Mouse (Mus musculus): ENCODE data around the gene Fyco1.
"Not testable (repeated sequence)": the region's sequence is repeated elsewhere in the genome, so short reads cannot be mapped to it uniquely, and the experiment has no call there.

Gene Fyco1

DNA sequence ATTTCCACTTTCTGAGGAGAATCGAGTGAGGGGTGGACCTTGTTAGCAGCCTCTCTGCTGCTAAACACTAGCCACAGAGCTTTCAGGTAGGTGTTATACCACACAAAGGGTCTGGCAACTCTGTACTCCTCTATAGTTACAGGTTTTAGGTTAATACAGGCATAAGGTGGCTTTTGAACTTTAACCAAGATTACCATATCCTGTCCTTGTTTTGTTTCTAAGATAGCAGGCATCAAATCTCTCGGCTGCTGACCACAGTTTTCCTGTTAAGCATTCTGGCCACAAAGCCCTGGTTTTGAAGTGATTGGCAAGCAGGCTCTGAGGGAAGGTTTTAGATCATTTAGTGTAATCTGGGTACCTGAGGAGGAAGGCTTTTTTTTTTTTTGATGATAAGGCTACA lies 37.4 kb downstream of the Fyco1 start:
- DNase-seq = no peak

DNA sequence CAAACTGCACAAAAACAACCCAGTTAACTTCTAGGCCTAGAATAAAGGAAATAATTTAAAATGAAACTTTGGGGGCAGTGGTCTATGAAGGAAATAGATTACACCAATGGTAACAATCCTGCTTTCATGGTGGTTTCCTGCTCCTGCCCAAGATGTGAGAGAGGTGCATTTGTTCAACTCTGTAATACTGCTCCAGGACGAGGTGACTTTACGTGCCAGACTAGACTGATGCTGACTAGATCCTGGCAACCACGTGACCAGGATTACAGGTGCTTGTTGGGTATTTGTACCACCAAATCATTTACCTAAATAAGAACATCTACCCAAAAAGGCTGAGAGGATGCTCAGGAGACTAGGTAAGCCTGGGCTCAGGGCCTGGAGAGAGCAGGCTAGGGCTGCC lies 39.9 kb downstream of the Fyco1 start:
- DNase-seq = no peak

- DNase-seq = no peak
These were observed 43.1 kb downstream of the Fyco1 start for GRCm38 (mm10) chr9:123808583-123808982.

- no peak for DNase-seq
These were observed 45.4 kb downstream of the Fyco1 start, which contains the start of gene Cxcr6 for GRCm38 (mm10) chr9:123806267-123806666. Gene Cxcr6, plus strand, starts transcription at chr9:123806475.

GRCm38 (mm10) chr9:123805241-123805640 lies 46.5 kb downstream of the Fyco1 start:
- DNase-seq = no peak

DNA sequence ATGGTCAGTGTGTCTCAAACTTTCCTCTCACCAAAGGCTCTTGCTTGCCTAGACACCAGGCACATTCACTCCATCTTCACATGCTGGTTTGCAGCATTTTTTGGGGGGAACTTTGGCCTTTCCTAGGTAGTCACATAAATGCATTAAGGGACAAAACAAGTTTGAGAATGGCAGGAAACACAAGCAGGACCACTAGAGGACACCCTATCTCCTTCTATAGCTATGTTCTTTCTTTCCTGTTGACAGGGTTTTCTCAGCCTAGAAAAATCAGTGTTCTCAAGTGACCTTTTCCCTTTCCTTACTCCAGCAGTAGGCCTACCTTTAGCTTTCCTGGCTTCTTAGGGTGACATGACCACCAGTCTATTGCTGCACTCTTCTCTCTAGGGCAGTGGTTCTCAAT lies 48.8 kb downstream of the Fyco1 start:
- no peak for DNase-seq

DNA sequence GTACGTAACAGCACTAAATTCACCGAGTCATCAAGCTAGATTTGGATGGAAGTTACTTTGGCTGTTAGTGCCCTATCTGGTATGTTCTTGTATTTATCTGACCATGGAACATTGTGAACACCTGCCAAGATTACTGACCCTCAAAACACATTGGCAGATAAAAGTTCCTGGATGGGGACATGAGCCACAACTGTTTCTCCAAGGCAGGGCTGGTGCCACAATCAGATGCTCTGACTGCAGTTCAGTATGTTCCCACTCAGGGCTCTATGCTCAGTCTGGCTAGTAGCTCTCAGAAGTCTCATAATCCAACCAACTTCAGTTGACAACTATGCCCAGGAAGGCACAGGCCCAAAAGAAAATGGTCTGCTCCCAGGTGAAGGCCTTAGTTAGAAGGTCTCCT lies 49.3 kb downstream of the Fyco1 start:
- DNase-seq = no peak

DNA sequence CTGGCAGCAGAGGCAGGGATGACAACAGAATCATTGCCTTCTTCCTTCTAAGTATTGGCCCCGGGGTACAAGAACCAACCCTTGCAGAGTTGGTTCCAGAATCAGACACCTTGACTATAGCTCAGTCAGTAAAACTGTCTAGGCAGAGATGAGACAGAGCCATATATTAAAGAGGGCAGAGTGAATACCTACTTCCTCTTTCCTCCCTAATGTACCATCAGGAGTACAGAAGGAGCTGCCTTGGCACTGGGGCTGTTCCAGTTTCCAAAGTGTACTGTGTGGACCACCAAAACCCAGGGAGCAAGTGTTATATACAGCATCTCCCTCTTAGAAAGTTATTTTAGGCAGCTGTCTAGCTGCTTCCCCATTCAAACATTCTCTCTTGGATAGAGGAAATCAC lies 50.2 kb downstream of the Fyco1 start:
- DNase-seq = no peak

DNA sequence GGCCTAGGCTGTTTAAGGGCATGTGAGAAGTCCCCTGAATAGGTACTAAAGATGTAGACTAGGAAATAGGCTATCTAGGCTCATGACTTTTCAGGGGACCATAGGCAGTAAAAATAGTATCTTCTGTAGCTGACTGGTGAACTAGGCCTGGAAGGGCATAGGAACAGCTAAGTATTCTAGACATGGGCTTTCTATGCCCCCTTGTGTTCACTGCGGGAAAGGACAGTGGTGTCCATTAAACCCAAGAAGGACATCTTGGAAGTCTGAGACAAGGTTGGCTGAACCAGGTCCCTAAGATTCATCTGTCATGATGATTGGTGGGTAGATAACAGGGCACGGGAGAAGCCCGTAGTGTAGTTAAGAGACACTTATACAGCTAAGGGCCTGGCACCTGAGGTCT lies 55.5 kb downstream of the Fyco1 start:
- peak; percentile 61 for DNase-seq

- no peak for DNase-seq
These were observed 62.7 kb downstream of the Fyco1 start for GRCm38 (mm10) chr9:123788855-123789529.

GRCm38 (mm10) chr9:123773299-123773698 lies 78.4 kb downstream of the Fyco1 start:
- peak; percentile 15 for DNase-seq

DNA sequence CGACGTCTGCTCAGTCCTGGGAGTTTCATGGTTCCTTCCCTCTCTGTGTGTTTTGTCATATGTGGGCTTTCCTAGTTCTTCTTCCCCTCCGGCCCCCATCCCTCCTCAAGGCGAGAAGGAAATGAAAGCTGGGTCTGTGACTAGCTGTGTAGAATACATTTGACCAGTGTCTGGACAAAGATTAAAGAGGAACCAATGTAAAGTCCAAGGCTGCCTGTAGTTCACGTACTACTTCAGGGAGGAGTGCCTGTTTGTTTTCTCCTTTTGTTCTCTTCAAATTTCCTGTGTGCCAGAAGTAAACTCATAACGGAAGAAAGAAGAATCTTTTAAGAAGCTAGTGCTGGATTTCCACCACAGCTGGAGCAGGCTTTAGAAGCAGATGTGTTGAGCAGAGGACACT lies 82.2 kb downstream of the Fyco1 start:
- no peak for DNase-seq

DNA sequence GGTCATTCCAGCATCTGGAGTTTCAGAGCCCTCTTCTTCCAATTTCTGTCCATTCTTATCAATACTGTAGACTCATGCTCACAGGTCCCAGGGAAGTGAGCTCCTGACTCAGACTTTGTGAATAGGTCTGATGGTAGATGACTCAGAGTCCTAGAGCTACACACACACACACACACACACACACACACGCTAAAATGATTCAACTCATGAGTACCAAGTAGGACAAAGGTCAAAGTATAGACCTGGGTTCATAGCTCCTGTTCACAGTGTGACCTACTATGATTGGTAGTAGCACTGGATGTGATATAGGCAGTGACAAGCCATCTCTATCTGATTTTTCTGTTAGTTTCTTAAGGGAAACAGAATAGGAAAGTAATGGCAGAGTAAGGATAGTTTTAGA lies 83.3 kb downstream of the Fyco1 start:
- no peak for DNase-seq

DNA sequence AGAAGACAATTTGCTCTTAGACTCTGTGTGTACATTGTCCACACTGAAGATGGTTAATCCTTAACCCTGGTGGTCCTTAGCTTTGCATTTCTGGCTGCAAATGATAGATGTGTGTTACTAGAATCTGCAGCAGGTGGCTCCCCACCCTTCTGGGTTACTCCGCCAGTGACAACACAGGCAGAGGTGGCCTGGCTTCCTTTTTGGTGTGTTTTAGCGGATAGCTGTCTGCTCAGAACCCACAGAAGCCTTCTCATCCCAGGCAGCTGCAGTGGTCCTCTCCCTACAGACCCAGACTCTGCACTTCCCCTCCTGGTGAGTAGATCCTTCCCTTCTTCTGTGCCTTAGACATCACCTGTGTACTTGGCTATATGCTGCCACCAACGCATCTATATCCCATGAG lies 84.7 kb downstream of the Fyco1 start:
- DNase-seq = no peak

GRCm38 (mm10) chr9:123763771-123764170 lies 87.9 kb downstream of the Fyco1 start:
- DNase-seq = no peak

DNA sequence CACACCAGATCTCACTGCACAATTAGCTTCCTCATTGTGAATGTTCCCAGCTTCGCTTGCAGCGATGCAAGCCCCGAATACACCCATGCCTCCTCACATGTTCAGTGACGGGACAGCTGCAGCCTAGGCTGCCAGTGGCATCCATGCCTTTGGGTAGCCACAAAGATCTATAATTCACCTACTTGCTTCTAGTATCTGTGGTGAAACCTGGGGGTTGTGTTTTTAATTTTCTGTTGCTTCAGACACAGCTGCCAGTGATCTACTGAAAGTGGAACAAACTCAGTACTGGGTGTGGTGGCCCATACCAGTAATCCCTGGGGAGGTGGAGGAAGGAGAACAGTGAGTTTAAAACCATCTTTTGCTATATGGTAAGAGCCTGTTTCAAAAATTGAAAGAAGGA lies 88.8 kb downstream of the Fyco1 start:
- DNase-seq = no peak

GRCm38 (mm10) chr9:123760806-123761205 lies 90.9 kb downstream of the Fyco1 start:
- no peak for DNase-seq

- DNase-seq = no peak
These were observed 93.1 kb downstream of the Fyco1 start for GRCm38 (mm10) chr9:123758645-123759044.

DNA sequence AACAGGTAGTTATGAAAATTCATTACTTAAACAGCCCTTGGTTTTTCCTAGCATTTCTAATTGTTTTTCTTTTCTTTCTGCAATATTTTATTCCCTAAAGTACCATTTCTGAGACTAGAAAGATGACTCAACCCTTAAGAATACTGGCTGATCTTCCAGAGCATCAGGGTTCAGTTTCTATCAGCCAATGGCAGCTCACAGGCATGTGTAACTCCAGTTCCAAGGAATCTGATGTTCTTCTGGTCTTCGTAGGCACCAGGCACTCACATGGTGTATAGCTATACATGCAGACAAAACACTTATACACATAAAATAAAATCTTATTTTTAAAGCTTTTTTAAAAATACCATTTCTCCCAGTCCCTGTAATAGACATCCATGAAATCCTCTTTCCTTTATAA lies 93.5 kb downstream of the Fyco1 start:
- DNase-seq = no peak

GRCm38 (mm10) chr9:123757326-123757725 lies 94.4 kb downstream of the Fyco1 start:
- DNase-seq = no peak

DNA sequence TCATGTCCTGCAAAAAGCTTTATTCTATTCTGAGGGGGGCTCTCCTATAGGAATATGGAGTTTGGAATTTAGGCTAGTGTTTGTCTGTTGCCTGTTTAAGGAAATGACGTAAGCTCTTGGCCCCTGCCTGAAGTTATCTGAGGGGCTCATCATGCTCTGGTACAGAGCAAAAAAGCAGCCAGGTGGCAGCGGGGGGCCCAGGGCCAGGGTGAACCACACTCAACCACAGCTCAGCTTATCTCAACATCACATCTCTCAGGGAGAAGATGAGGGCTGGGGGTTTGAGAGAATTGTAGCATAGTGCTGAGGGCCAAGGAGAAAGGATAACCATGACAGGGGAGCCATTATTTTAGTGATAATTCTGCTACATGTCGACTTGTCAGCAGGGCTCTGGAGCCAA lies 94.9 kb downstream of the Fyco1 start:
- no peak for DNase-seq

DNA sequence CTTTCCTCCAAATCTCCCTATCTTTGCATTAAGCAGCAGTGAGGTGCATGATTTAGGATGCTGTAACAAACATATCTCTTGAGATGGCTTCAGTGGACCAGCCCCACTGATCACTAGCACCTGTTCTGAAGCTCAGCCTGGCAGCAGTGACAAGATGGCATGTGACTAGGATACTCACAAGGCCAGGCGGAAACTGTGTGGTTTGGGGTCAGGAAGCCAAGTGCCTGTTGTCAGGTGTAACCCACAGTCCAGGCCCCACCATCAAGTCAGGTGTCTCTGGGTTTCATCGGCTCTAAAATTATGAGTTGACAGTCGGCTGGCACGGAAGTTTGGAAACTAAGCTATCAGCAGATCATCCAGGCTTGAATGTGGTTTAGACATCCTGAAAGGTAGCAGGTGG lies 97.4 kb downstream of the Fyco1 start:
- no peak for DNase-seq

GRCm38 (mm10) chr9:123749687-123750086 lies 102.0 kb downstream of the Fyco1 start:
- DNase-seq = not testable (repeated sequence)

DNA sequence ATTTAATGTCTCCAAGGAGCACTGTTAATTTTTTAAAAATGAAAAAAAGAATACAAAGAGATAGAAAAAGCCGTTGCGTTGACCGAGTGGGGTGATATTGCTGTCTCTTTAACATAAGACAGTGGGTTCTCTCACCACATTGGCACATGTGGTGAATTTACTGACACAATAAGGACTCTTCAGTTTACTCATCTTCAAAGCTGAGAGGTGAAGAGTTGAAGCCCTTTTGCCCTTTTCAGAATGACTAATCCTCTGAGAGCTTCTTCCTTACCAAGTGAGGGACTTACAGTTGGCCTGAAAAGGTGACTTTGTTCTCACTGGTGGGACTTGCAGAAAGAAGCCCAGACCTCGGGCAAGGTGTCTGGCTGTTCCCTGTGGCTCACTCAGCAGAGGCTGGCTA lies 110.9 kb downstream of the Fyco1 start:
- DNase-seq = no peak
